Mouse (Mus musculus): ENCODE results near the gene Nxf1. TPM values are rescaled to one million over a fixed set of nuclear protein-coding genes. Genes with fewer than 3 reads are reported as not detected.

Gene Nxf1
- total RNA-seq, 2 experiments from 2014 or later, result 148 to 149 TPM

Other genes starting within 250 kb of the Nxf1 start
- gene Slc22a8, start 165.8 kb upstream of the Nxf1 start, total RNA-seq (2023), result not detected
- not detected for gene Slc22a6, start 139.0 kb upstream of the Nxf1 start, total RNA-seq (2023)
- gene Chrm1, start 93.3 kb upstream of the Nxf1 start, total RNA-seq (2023), result under 1 TPM; 0.07 to 0.39 TPM
- gene Slc3a2, start 33.7 kb upstream of the Nxf1 start, total RNA-seq (2023), result 100 to 1,000 TPM; 110 to 140 TPM
- gene Wdr74, start 21.2 kb upstream of the Nxf1 start, total RNA-seq (2023), result 10 to 100 TPM; 18.5 to 22.5 TPM
- gene 1700092M07Rik, start 16.4 kb upstream of the Nxf1 start, total RNA-seq (2023), result 1 to 10 TPM in 1 of 2 experiments, not detected in 1; 1.6 TPM
- 10 to 100 TPM; 95.0 to 99.4 TPM for gene Stx5a, start 15.7 kb upstream of the Nxf1 start, total RNA-seq (2023)
- 10 to 100 TPM; 24.2 to 30.1 TPM for gene Tmem223, start 13.9 kb downstream of the Nxf1 start, total RNA-seq (2023)
- gene Tmem179b, start 17.4 kb downstream of the Nxf1 start, total RNA-seq (2023), result 10 to 100 TPM; 81.5 to 81.7 TPM
- gene Taf6l, start 29.3 kb downstream of the Nxf1 start, total RNA-seq (2023), result 10 to 100 TPM; 12.6 to 14.4 TPM
- 10 to 100 TPM; 42.9 to 43.0 TPM for gene Polr2g, start 41.5 kb downstream of the Nxf1 start, total RNA-seq (2023)
- 1 to 10 TPM; 1.1 to 1.4 TPM for gene Zbtb3, start 45.5 kb downstream of the Nxf1 start, total RNA-seq (2023)
- gene Ttc9c, start 62.3 kb downstream of the Nxf1 start, total RNA-seq (2023), result 10 to 100 TPM; 25.6 to 25.7 TPM
- gene Hnrnpul2, start 62.9 kb downstream of the Nxf1 start, total RNA-seq (2023), result 10 to 100 TPM; 91.2 to 95.0 TPM
- gene AC129217.1, start 72.7 kb downstream of the Nxf1 start, total RNA-seq (2023), result 10 to 100 TPM in 1 of 2 experiments, 1 to 10 TPM in 1; 3.1 to 11.6 TPM
- gene Bscl2, start 80.4 kb downstream of the Nxf1 start, total RNA-seq (2023), result 10 to 100 TPM; 57.2 to 57.4 TPM
- gene Gng3, start 82.1 kb downstream of the Nxf1 start, total RNA-seq (2023), result under 1 TPM in 1 of 2 experiments, not detected in 1; 0.33 TPM
- under 1 TPM in 1 of 2 experiments, not detected in 1; 0.13 TPM for gene Lrrn4cl, start 93.7 kb downstream of the Nxf1 start, total RNA-seq (2023)
- gene Ubxn1, start 114.4 kb downstream of the Nxf1 start, total RNA-seq (2023), result 10 to 100 TPM; 92.2 to 94.2 TPM
- gene Uqcc3, start 123.8 kb downstream of the Nxf1 start, total RNA-seq (2023), result 10 to 100 TPM; 17.8 to 24.6 TPM
- gene Lbhd1, start 126.7 kb downstream of the Nxf1 start, total RNA-seq (2023), result 10 to 100 TPM in 1 of 2 experiments, 1 to 10 TPM in 1; 5.4 to 17.3 TPM
- gene Gm49403, start 126.9 kb downstream of the Nxf1 start, total RNA-seq (2023), result not detected
- gene 1810009A15Rik, start 131.8 kb downstream of the Nxf1 start, total RNA-seq (2023), result 10 to 100 TPM; 19.4 to 31.7 TPM
- gene Gm49416, start 131.9 kb downstream of the Nxf1 start, total RNA-seq (2023), result 10 to 100 TPM in 1 of 2 experiments, not detected in 1; 10.3 TPM
- gene Ints5, start 135.9 kb downstream of the Nxf1 start, total RNA-seq (2023), result 10 to 100 TPM; 15.0 to 15.1 TPM
- gene Ganab, start 141.0 kb downstream of the Nxf1 start, total RNA-seq (2023), result 10 to 100 TPM; 88.6 to 94.6 TPM
- gene B3gat3, start 163.3 kb downstream of the Nxf1 start, total RNA-seq (2023), result 10 to 100 TPM; 39.8 to 40.9 TPM
- gene Rom1, start 172.3 kb downstream of the Nxf1 start, total RNA-seq (2023), result 1 to 10 TPM; 2.4 to 3.1 TPM
- 10 to 100 TPM; 46.2 to 51.1 TPM for gene Eml3, start 172.5 kb downstream of the Nxf1 start, total RNA-seq (2023)
- gene Mta2, start 184.8 kb downstream of the Nxf1 start, total RNA-seq (2023), result 100 to 1,000 TPM; 106 to 109 TPM
- gene Tut1, start 196.8 kb downstream of the Nxf1 start, total RNA-seq (2023), result 1 to 10 TPM; 7.5 to 8.5 TPM
- 100 to 1,000 TPM; 131 to 159 TPM for gene Eef1g, start 210.0 kb downstream of the Nxf1 start, total RNA-seq (2023)
- 100 to 1,000 TPM; 396 to 493 TPM for gene Ahnak, start 232.2 kb downstream of the Nxf1 start, total RNA-seq (2023)